Mouse (Mus musculus) retina, postnatal 1 day (tissue): ENCODE data around the gene Psmc5.

Experiments
- DNase-seq: peaks from one replicate; pipeline ENCODE4 v3.0.0-alpha.2; 2012

The Psmc5 gene

GRCm38 (mm10) chr11:106310123-106310522 lies 54.2 kb downstream of the Psmc5 start:
- no peak for DNase-seq
